Mouse (Mus musculus): ENCODE measurements around the gene Dnah3. TPM values are rescaled to one million over a fixed set of nuclear protein-coding genes. Genes with fewer than 3 reads are reported as not detected.

Dnah3 gene
- polyA plus RNA-seq, 1 experiment from 2014 or later, result not detected

DNA sequence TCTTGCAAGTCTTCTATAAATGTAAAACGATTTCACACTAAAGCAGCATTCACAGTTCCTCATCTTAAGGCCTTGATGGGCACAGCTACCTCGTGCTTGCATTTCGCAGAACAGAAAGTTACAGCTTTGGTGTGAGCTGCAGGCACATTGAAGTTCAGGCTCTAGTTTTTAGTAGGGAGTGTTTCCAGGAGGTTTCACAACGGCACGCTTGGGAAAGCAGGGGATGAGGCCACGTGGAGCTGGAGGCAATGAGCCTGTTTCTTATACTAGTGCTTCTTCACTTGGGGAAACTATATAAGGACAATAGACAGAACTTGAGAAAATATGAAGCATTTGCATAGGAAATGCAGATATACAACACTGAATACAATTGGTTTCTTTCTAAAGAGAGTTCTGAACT is 98.0 kb downstream of the Dnah3 start:
- 64% methylated on average over 6 of the region's 6 CpGs for WGBS
- Histone ChIP-seq H3K4me2 (replicated peaks; ENCODE audit: low read depth, low read length) (no peak overlapping the region), H3K27ac (ENCODE audit: low read length) (no peak overlapping the region), H3K27me3 (ENCODE audit: insufficient read depth, low read length) (no peaks in the 10 kb centered on the region), H3K9ac (replicated peaks; ENCODE audit: low read length) (no peak overlapping the region), H3K4me1 (ENCODE audit: insufficient read depth, low read length) (no peaks in the 10 kb centered on the region), H3K4me3 (ENCODE audit: low read length) (no peak overlapping the region), H3K36me3 (ENCODE audit: insufficient read depth, low read length) (no peaks in the 10 kb centered on the region), H3K9me3 (ENCODE audit: low read length) (no peaks in the 10 kb centered on the region)
- no peak for ATAC-seq (ENCODE audit: low FRiP score, low TSS enrichment)

GRCm38 (mm10) chr7:119985279-119985912 is 109.7 kb downstream of the Dnah3 start:
- Histone ChIP-seq H3K9ac (replicated peaks; ENCODE audit: low read length) (no peak overlapping the region), H3K4me1 (ENCODE audit: insufficient read depth, low read length) (no peaks in the 10 kb centered on the region), H3K4me2 (replicated peaks; ENCODE audit: low read depth, low read length) (no peak overlapping the region), H3K27me3 (ENCODE audit: insufficient read depth, low read length) (no peaks in the 10 kb centered on the region), H3K4me3 (ENCODE audit: low read length) (no peak overlapping the region), H3K27ac (ENCODE audit: low read length) (no peak overlapping the region), H3K9me3 (ENCODE audit: low read length) (no peaks in the 10 kb centered on the region), H3K36me3 (ENCODE audit: insufficient read depth, low read length) (no peaks in the 10 kb centered on the region)
- WGBS, result 75% methylated on average over 3 of the region's 3 CpGs
- no peak for ATAC-seq (ENCODE audit: low FRiP score, low TSS enrichment)

DNA sequence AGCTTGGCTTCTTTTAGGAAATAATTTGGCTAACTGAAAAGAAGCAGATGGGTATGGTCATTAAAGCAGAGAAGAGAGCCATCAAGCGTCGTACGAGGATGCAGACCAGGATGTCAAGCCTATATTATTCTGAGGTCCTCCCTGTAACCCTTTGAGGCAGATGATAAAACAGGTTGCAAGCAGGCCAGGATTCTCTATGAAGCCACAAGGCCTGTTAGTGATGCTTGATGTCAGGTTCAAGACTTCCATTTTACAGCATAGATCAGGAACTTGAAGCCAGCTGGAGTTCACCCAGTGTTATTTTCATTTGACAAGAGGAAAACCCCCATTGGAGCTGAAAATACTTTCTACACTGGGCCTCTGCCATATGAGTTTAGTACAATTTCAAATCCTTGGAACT is 114.9 kb downstream of the Dnah3 start:
- 74% methylated on average over 3 of the region's 3 CpGs for WGBS
- Histone ChIP-seq H3K36me3 (ENCODE audit: insufficient read depth, low read length) (no peaks in the 10 kb centered on the region), H3K4me2 (replicated peaks; ENCODE audit: low read depth, low read length) (no peak overlapping the region), H3K4me3 (ENCODE audit: low read length) (no peak overlapping the region), H3K9me3 (ENCODE audit: low read length) (no peaks in the 10 kb centered on the region), H3K27me3 (ENCODE audit: insufficient read depth, low read length) (no peaks in the 10 kb centered on the region), H3K27ac (ENCODE audit: low read length) (no peak overlapping the region), H3K4me1 (ENCODE audit: insufficient read depth, low read length) (no peaks in the 10 kb centered on the region), H3K9ac (replicated peaks; ENCODE audit: low read length) (no peak overlapping the region)
- ATAC-seq (ENCODE audit: low FRiP score, low TSS enrichment), result no peak

DNA sequence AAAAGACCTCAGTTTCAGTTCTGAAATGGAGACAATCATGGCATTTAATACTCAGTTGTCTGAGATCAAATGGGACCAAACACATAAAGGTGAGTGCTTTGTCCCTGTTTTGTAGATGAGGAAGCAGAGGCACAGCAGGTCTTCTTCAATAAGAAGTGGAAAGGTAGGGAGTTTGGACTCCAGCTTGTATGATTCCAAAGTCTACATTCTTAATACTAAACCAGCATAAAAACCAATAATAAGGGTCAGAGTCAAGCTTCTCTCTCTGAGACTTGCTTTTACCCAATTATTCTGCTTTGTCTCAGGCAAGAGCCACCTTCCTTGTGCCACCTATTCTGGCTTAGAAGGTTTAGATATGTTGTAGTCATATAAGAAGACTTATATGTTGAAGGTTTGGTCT is 116.5 kb downstream of the Dnah3 start:
- no peaks in the 10 kb centered on the region for H3K27me3 ChIP-seq (ENCODE audit: insufficient read depth, low read length)
- no peaks in the 10 kb centered on the region for H3K36me3 ChIP-seq (ENCODE audit: insufficient read depth, low read length)
- no peak for ATAC-seq (ENCODE audit: low FRiP score, low TSS enrichment)
- H3K9me3 ChIP-seq (ENCODE audit: low read length), result no peaks in the 10 kb centered on the region
- H3K4me3 ChIP-seq (ENCODE audit: low read length), result no peak overlapping the region
- no peak overlapping the region for H3K9ac ChIP-seq (replicated peaks; ENCODE audit: low read length)
- H3K4me1 ChIP-seq (ENCODE audit: insufficient read depth, low read length), result no peaks in the 10 kb centered on the region
- H3K27ac ChIP-seq (ENCODE audit: low read length), result no peak overlapping the region
- H3K4me2 ChIP-seq (replicated peaks; ENCODE audit: low read depth, low read length), result no peak overlapping the region

DNA sequence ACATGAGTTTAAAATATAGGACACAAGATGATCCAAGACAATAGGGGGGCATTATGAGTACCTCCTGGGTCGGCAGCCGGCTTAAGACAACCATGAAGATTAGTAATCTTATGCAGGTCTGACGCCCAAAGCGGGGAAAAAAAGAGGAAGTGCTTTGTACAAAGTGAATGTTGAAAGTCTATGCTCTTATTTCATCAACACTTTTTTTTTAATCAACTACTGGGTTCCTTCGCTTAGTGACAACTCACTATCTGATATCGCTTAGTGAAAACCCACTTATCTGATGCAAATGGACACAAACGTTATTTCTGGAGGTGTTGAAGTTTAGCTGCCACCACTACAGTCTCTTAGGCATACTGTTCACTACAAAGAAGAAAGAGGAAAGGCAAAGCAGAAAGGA is 117.5 kb downstream of the Dnah3 start:
- Histone ChIP-seq H3K36me3 (ENCODE audit: insufficient read depth, low read length) (no peaks in the 10 kb centered on the region), H3K9me3 (ENCODE audit: low read length) (no peaks in the 10 kb centered on the region), H3K9ac (replicated peaks; ENCODE audit: low read length) (no peak overlapping the region), H3K27me3 (ENCODE audit: insufficient read depth, low read length) (no peaks in the 10 kb centered on the region), H3K27ac (ENCODE audit: low read length) (no peak overlapping the region), H3K4me3 (ENCODE audit: low read length) (no peak overlapping the region), H3K4me2 (replicated peaks; ENCODE audit: low read depth, low read length) (no peak overlapping the region), H3K4me1 (ENCODE audit: insufficient read depth, low read length) (no peaks in the 10 kb centered on the region)
- no peak for ATAC-seq (ENCODE audit: low FRiP score, low TSS enrichment)
- 90% methylated on average over 7 of the region's 7 CpGs for WGBS

DNA sequence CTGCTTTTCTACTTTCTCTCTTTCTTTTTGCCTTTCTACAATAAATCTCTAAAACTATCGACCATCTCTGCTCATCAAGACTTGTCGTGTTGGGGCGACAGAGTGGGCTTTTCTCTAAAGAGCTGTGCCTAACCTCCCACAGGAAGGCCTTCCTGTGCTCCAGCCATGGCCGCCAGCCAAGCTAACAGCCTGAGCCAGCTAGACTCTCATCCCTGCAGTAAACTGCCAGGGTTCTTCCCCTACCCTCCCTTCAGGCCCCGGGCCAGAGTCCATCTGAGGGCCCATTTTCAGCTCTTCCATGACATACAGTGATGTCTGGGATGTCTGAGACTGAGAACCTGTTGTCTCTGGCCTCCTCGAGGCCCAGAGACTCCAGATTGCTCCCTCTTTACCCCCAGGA is 118.8 kb downstream of the Dnah3 start:
- Histone ChIP-seq H3K4me1 (ENCODE audit: insufficient read depth, low read length) (no peaks in the 10 kb centered on the region), H3K9ac (replicated peaks; ENCODE audit: low read length) (no peak overlapping the region), H3K4me2 (replicated peaks; ENCODE audit: low read depth, low read length) (no peak overlapping the region), H3K27me3 (ENCODE audit: insufficient read depth, low read length) (no peaks in the 10 kb centered on the region), H3K36me3 (ENCODE audit: insufficient read depth, low read length) (no peaks in the 10 kb centered on the region), H3K27ac (ENCODE audit: low read length) (no peak overlapping the region), H3K4me3 (ENCODE audit: low read length) (no peak overlapping the region), H3K9me3 (ENCODE audit: low read length) (no peaks in the 10 kb centered on the region)
- ATAC-seq (ENCODE audit: low FRiP score, low TSS enrichment), result no peak
- 71% methylated on average over 6 of the region's 6 CpGs for WGBS

DNA sequence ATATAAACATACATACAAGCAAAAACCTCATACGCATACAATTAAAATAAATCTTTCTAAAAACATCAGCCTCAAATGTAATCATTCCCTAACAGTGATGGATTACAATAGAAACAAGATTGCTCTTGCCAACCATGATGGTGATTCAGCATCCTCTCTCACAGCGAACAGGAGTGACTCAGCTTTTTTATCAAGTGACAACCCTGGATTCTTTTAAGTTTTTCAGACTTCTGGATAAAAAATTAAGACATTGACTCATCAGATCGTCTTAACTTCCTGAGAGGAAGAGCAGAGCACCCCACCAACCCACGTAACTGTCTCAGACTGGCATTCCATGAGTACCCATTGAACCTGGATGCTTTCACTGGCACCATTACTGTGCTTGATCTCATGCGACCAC is 120.9 kb downstream of the Dnah3 start:
- 84% methylated on average over 5 of the region's 5 CpGs for WGBS
- no peak for ATAC-seq (ENCODE audit: low FRiP score, low TSS enrichment)
- Histone ChIP-seq H3K27me3 (ENCODE audit: insufficient read depth, low read length) (no peaks in the 10 kb centered on the region), H3K9me3 (ENCODE audit: low read length) (no peaks in the 10 kb centered on the region), H3K36me3 (ENCODE audit: insufficient read depth, low read length) (no peaks in the 10 kb centered on the region), H3K4me3 (ENCODE audit: low read length) (no peak overlapping the region), H3K4me2 (replicated peaks; ENCODE audit: low read depth, low read length) (no peak overlapping the region), H3K27ac (ENCODE audit: low read length) (no peak overlapping the region), H3K9ac (replicated peaks; ENCODE audit: low read length) (no peak overlapping the region), H3K4me1 (ENCODE audit: insufficient read depth, low read length) (no peaks in the 10 kb centered on the region)

DNA sequence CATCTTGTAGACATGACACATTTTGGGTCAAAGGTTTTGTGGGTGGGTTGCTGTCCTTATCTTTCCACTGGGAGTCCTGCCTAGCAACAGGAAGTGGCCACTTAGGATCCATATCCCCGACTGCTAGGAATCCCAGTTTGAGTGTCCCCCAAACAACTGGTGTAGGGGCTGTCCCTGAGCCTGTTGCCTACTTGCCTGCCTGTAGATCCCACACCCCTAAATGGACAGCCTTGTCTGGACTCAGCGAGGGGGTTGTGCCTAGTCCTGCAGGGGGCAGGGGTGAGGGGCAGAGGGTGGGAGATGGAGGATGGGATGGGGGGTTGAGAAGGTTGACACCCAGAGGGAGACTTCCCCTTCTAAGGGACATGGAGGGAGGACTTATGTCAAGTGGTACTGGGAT is 125.8 kb downstream of the Dnah3 start:
- Histone ChIP-seq H3K4me2 (replicated peaks; ENCODE audit: low read depth, low read length) (no peak overlapping the region), H3K4me3 (ENCODE audit: low read length) (no peak overlapping the region), H3K9me3 (ENCODE audit: low read length) (no peaks in the 10 kb centered on the region), H3K27ac (ENCODE audit: low read length) (no peak overlapping the region), H3K27me3 (ENCODE audit: insufficient read depth, low read length) (no peaks in the 10 kb centered on the region), H3K9ac (replicated peaks; ENCODE audit: low read length) (no peak overlapping the region), H3K4me1 (ENCODE audit: insufficient read depth, low read length) (no peaks in the 10 kb centered on the region), H3K36me3 (ENCODE audit: insufficient read depth, low read length) (no peaks in the 10 kb centered on the region)
- no peak for ATAC-seq (ENCODE audit: low FRiP score, low TSS enrichment)
- 68% methylated on average over 2 of the region's 2 CpGs for WGBS

GRCm38 (mm10) chr7:119965651-119966395 is 129.3 kb downstream of the Dnah3 start:
- H3K27ac ChIP-seq (ENCODE audit: low read length), result no peak overlapping the region
- no peak overlapping the region for H3K9ac ChIP-seq (replicated peaks; ENCODE audit: low read length)
- no peaks in the 10 kb centered on the region for H3K27me3 ChIP-seq (ENCODE audit: insufficient read depth, low read length)
- H3K4me2 ChIP-seq (replicated peaks; ENCODE audit: low read depth, low read length), result no peak overlapping the region
- H3K9me3 ChIP-seq (ENCODE audit: low read length), result no peaks in the 10 kb centered on the region
- no peak for ATAC-seq (ENCODE audit: low FRiP score, low TSS enrichment)
- H3K4me1 ChIP-seq (ENCODE audit: insufficient read depth, low read length), result no peaks in the 10 kb centered on the region
- H3K36me3 ChIP-seq (ENCODE audit: insufficient read depth, low read length), result no peaks in the 10 kb centered on the region
- no peak overlapping the region for H3K4me3 ChIP-seq (ENCODE audit: low read length)
- WGBS, result 87% methylated on average over 9 of the region's 9 CpGs

DNA sequence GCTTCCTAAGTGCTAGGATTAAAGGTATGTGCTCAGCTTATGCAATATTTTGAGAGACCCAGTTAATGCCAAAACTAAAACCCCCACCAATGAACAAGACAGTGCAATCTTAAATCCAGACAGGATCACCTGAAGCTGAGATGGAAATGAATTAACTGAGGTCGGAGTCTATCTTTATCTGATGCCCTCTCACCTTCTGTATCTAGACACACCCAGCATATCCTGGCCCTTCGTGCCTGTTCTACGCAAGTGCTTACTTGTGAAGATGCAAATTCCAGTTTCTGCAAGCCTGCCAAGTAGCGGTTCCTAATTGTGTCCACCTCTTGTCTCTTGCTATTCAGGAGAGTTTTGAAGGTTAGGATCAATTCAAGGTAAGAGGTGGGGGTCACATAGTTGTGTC is 129.9 kb downstream of the Dnah3 start:
- H3K9ac ChIP-seq (replicated peaks; ENCODE audit: low read length), result no peak overlapping the region
- H3K4me2 ChIP-seq (replicated peaks; ENCODE audit: low read depth, low read length), result no peak overlapping the region
- 93% methylated on average over 4 of the region's 4 CpGs for WGBS
- H3K27ac ChIP-seq (ENCODE audit: low read length), result no peak overlapping the region
- H3K9me3 ChIP-seq (ENCODE audit: low read length), result no peaks in the 10 kb centered on the region
- H3K27me3 ChIP-seq (ENCODE audit: insufficient read depth, low read length), result no peaks in the 10 kb centered on the region
- no peaks in the 10 kb centered on the region for H3K4me1 ChIP-seq (ENCODE audit: insufficient read depth, low read length)
- H3K4me3 ChIP-seq (ENCODE audit: low read length), result no peak overlapping the region
- ATAC-seq (ENCODE audit: low FRiP score, low TSS enrichment), result no peak
- H3K36me3 ChIP-seq (ENCODE audit: insufficient read depth, low read length), result no peaks in the 10 kb centered on the region
